Mouse (Mus musculus): ENCODE results near the gene Gm12355.

DNA sequence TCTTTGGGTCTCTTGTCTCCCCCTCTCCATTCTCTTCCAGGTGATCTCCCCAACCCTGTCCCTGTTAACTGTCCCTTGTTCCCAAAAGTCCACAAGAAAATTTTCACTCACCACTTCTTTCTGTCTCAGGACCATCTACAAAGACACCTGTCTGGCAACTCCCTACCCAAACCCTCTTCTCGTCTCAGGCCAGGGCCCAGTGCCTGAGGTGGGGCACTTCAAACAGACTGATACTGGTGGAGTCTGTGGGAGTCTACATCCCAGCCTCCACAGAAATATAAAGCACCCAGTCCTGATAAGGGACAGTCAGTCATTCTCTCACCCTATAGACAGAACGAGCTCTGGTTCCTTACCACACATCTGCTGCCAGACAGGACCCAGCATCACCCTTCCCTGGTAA, 21.0 kb upstream of the Gm12355 start, which contains the start of gene Gsdma2:
- no peak for TF ChIP-seq CTCF (conservative IDR thresholded peaks at IDR 0.05; ENCODE audit: low read length)
- no peak for TF ChIP-seq POU5F1 (IDR thresholded peaks at IDR 0.05; ENCODE audit: borderline replicate concordance, low read length)

Measured in E14TG2a.4 (cell line).